In genomic region chr8:45687942-45688695, GRCm38 (mm10) we compare ENCODE assay signal across 13 mouse cellular contexts.
DNase-seq lines count a peak whose midpoint lies in the region; ATAC-seq and TF ChIP-seq lines count a peak whose summit lies in the region.
"Had no signal": no experiment of that assay in that cellular context is flagged by ENCODE, and none has a peak within 500 bp of the region (broad histone marks: within the 10 kb centered on the region; RNA-seq: fewer than 3 reads in every experiment).

No protein-coding gene starts in this region.

- H3K4me3 ChIP-seq in forebrain, embryonic 13.5 days: no peak overlapping the region
- H3K4me3 ChIP-seq in forebrain, embryonic 10.5 days: no peak overlapping the region
- no peak overlapping the region for H3K4me3 ChIP-seq in kidney, postnatal 0 days (replicated peaks; ENCODE audit: low read depth, low read length)
- no peak overlapping the region for H3K4me3 ChIP-seq in forebrain, embryonic 15.5 days
- H3K4me3 ChIP-seq in intestine, embryonic 15.5 days (replicated peaks): no peak overlapping the region
- H3K4me3 ChIP-seq: megakaryocyte, embryonic 14.5 days had no signal

- no peak overlapping the region for H3K4me2 ChIP-seq in forebrain, embryonic 13.5 days
- peak overlapping the region; percentile 23; the same call in 1 of the 2 replicates for H3K4me2 ChIP-seq in kidney, postnatal 0 days (ENCODE audit: low read length)
- no peak overlapping the region for H3K4me2 ChIP-seq in forebrain, embryonic 15.5 days (replicated peaks)
- no peak overlapping the region for H3K4me2 ChIP-seq in intestine, embryonic 15.5 days (replicated peaks)
- H3K4me2 ChIP-seq: liver, embryonic 11.5 days had no signal

- no peak overlapping the region for H3K9ac ChIP-seq in forebrain, embryonic 13.5 days
- no peak overlapping the region for H3K9ac ChIP-seq in kidney, postnatal 0 days (ENCODE audit: low read depth, low read length)
- no peak overlapping the region for H3K9ac ChIP-seq in forebrain, embryonic 15.5 days (replicated peaks)
- H3K9ac ChIP-seq in intestine, embryonic 15.5 days: no peak overlapping the region

- H3K27ac ChIP-seq in forebrain, embryonic 13.5 days: peak overlapping the region; percentile 20
- H3K27ac ChIP-seq in forebrain, embryonic 10.5 days: no peak overlapping the region
- H3K27ac ChIP-seq in kidney, postnatal 0 days: no peak overlapping the region
- H3K27ac ChIP-seq in forebrain, embryonic 15.5 days (replicated peaks): peak overlapping the region; percentile 58
- H3K27ac ChIP-seq in intestine, embryonic 15.5 days: no peak overlapping the region

- no peak for ATAC-seq in forebrain, embryonic 13.5 days
- ATAC-seq in kidney, postnatal 0 days (replicated peaks; ENCODE audit: low FRiP score, low read depth): no peak; the same call in 1 of the 2 replicates
- no peak for ATAC-seq in forebrain, embryonic 15.5 days (replicated peaks)
- ATAC-seq in intestine, embryonic 15.5 days: no peak

- no peaks in the 10 kb centered on the region for H3K27me3 ChIP-seq in forebrain, embryonic 13.5 days
- H3K27me3 ChIP-seq in forebrain, embryonic 10.5 days (ENCODE audit: poor library complexity, severe bottlenecking): no peaks in the 10 kb centered on the region
- H3K27me3 ChIP-seq in kidney, postnatal 0 days (ENCODE audit: insufficient read depth, low read length): no peaks in the 10 kb centered on the region
- no peaks in the 10 kb centered on the region for H3K27me3 ChIP-seq in forebrain, embryonic 15.5 days
- H3K27me3 ChIP-seq in intestine, embryonic 15.5 days (replicated peaks): no peaks in the 10 kb centered on the region
- H3K27me3 ChIP-seq: megakaryocyte, embryonic 14.5 days had no signal

- no peak for DNase-seq in forebrain, embryonic 10.5 days (ENCODE audit: extremely low spot score, low spot score)
- DNase-seq in kidney, postnatal 0 days (ENCODE audit: low spot score): peak; percentile 42
- no peak for DNase-seq in kidney, adult 11 months
- peak; percentile 15 for DNase-seq in mesoderm, embryonic 11.5 days (ENCODE audit: low read depth, low spot score)
- no peak for DNase-seq in ovary, postnatal 10 days (ENCODE audit: low spot score)
- DNase-seq: adrenal gland, postnatal 36 days; cerebellum, adult 2 months; kidney, postnatal 25 days had no signal

- no peaks in the 10 kb centered on the region for H3K9me3 ChIP-seq in forebrain, embryonic 13.5 days (replicated peaks)
- H3K9me3 ChIP-seq in forebrain, embryonic 10.5 days: no peaks in the 10 kb centered on the region; the same call in 1 of the 2 replicates
- no peaks in the 10 kb centered on the region for H3K9me3 ChIP-seq in kidney, postnatal 0 days (replicated peaks; ENCODE audit: low read length)
- H3K9me3 ChIP-seq in forebrain, embryonic 15.5 days: no peaks in the 10 kb centered on the region
- H3K9me3 ChIP-seq in intestine, embryonic 15.5 days: no peaks in the 10 kb centered on the region

- H3K4me1 ChIP-seq in forebrain, embryonic 13.5 days: peaks cover 23% of the 10 kb centered on the region
- H3K4me1 ChIP-seq in forebrain, embryonic 10.5 days: peaks cover 6% of the 10 kb centered on the region; the same call in 1 of the 2 replicates
- H3K4me1 ChIP-seq in kidney, postnatal 0 days (replicated peaks; ENCODE audit: insufficient read depth, low read length): peaks cover 15% of the 10 kb centered on the region
- H3K4me1 ChIP-seq in forebrain, embryonic 15.5 days: peaks cover 27% of the 10 kb centered on the region
- H3K4me1 ChIP-seq in intestine, embryonic 15.5 days (replicated peaks): 0 out of 2 replicates have a peak, but pooled peaks cover 3% of the 10 kb centered on the region
- H3K4me1 ChIP-seq: megakaryocyte, embryonic 14.5 days had no signal

- TF ChIP-seq CTCF in kidney, postnatal 0 days (IDR thresholded peaks at IDR 0.05; ENCODE audit: low read depth): no peak

- H3K36me3 ChIP-seq in forebrain, embryonic 13.5 days (ENCODE audit: poor library complexity, severe bottlenecking): 0 out of 2 replicates have a peak, but pooled peaks cover 9% of the 10 kb centered on the region
- H3K36me3 ChIP-seq in forebrain, embryonic 10.5 days (replicated peaks): peaks cover 8% of the 10 kb centered on the region; the same call in 1 of the 2 replicates
- no peaks in the 10 kb centered on the region for H3K36me3 ChIP-seq in kidney, postnatal 0 days (ENCODE audit: insufficient read depth, low read length)
- 0 out of 2 replicates have a peak, but pooled peaks cover 4% of the 10 kb centered on the region for H3K36me3 ChIP-seq in forebrain, embryonic 15.5 days
- H3K36me3 ChIP-seq in intestine, embryonic 15.5 days: no peaks in the 10 kb centered on the region

- 69% methylated on average over 12 of the region's 12 CpGs for WGBS in forebrain, embryonic 13.5 days
- WGBS in forebrain, embryonic 10.5 days: 89% methylated on average over 12 of the region's 12 CpGs
- WGBS in kidney, postnatal 0 days: 24% methylated on average over 12 of the region's 12 CpGs
- 53% methylated on average over 12 of the region's 12 CpGs for WGBS in forebrain, embryonic 15.5 days
- WGBS in intestine, embryonic 15.5 days: 61% methylated on average over 12 of the region's 12 CpGs

Comparison
In these comparisons a context has a peak if more than half of its experiments do, and no peak if none do; other contexts are left out.
1. H3K27ac ChIP-seq: peak in forebrain, embryonic 13.5 days (single experiment) and forebrain, embryonic 15.5 days (single experiment); none in forebrain, embryonic 10.5 days (single experiment), kidney, postnatal 0 days (single experiment) and intestine, embryonic 15.5 days (single experiment).
2. DNase-seq: peak in kidney, postnatal 0 days (single experiment) and mesoderm, embryonic 11.5 days (single experiment); none in forebrain, embryonic 10.5 days (single experiment), kidney, adult 11 months (single experiment) and ovary, postnatal 10 days (single experiment).